Mouse (Mus musculus) liver, embryonic 14.5 days (tissue): Measurements from ENCODE around the gene Ints3.

Experiments
- CTCF ChIP-seq: IDR thresholded peaks from 2 replicates; pipeline ENCODE4 v1.5.1; 2016; ENCODE audit warnings: antibody characterized with exemption, low read depth, control low read depth
- EP300 ChIP-seq: IDR thresholded peaks from 2 replicates; pipeline ENCODE4 v1.6.1; 2016; ENCODE audit warnings: antibody characterized with exemption, low read depth

DNA sequence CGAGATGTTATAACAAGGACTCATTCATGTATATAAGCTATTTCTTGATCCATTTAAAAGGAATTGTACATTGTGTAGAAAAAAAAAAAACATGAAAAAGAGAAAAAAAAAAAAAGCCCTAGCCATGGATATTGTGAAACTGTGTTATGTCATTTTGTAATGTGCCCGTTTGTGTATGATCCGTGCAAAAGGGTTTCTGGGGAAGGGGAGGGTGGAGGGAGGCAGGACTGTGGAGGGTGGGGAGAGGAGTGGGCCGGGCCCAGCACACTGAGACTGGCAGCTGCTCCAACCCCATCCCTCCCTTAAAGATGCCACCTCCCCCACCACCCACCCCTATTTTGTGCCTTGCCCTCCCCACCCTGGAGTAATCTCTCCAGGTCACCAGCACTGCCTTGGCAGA is 71.9 kb downstream of the Ints3 start:
- TF ChIP-seq EP300 (no peak), CTCF (no peak)
